Mouse (Mus musculus): Measurements from ENCODE around the gene Dync1i2.

DNA sequence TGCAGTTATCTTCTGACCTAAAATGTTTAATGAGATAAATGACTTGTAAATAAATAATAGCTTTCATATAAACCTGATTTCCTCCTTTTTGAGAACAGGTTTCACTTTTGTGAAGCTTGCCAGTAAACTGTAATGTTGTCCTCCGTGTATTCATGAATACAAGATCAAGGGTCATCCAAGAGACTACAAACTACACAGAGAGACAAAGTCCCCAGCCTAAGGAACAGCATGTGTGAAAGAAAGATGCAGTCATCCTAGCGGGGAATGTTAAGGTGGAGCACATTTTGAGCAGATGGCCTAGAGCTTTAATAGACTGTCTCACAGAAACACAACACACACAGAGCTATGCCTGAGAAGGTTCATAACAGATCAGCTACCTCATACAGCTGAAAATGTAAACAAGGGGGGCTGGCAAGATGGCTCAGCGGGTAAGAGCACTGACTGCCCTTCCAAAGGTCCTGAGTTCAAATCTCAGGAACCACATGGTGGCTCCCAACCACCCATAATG is 90.7 kb downstream of the Dync1i2 start:
- TF ChIP-seq CTCF (IDR thresholded peaks at IDR 0.05; ENCODE audit: low read depth, low read length) (no peak), POLR2A (IDR thresholded peaks at IDR 0.05; ENCODE audit: borderline replicate concordance, low read depth, low read length) (no peak)
